Mouse (Mus musculus) heart, embryonic 10.5 days (tissue): ENCODE data around the gene Ngrn. TPM values are rescaled to one million over a fixed set of nuclear protein-coding genes. Genes with fewer than 3 reads are reported as not detected.

ENCODE experiments used
- DNase-seq: peaks from one replicate; pipeline ENCODE4 v3.0.0-alpha.2; 2017; ENCODE audit warnings: low spot score
- H3K27ac ChIP-seq: fragments of 300-500 bp; sonication (generic); 2 replicates; pipeline ENCODE4 v1.5.1; 2016; ENCODE audit warnings: mild to moderate bottlenecking
- H3K27me3 ChIP-seq: fragments of 300-500 bp; sonication (generic); 2 replicates; pipeline ENCODE4 v1.6.1; 2016; ENCODE audit warnings: mild to moderate bottlenecking; ENCODE audit not compliant: poor library complexity, insufficient read depth, severe bottlenecking
- H3K36me3 ChIP-seq: fragments of 300-500 bp; sonication (generic); 2 replicates; pipeline ENCODE4 v1.6.1; 2016; ENCODE audit warnings: mild to moderate bottlenecking, moderate library complexity
- H3K4me1 ChIP-seq: fragments of 300-500 bp; sonication (generic); 2 replicates; pipeline ENCODE4 v1.6.1; 2016; ENCODE audit warnings: mild to moderate bottlenecking
- H3K4me3 ChIP-seq: fragments of 300-500 bp; sonication (generic); 2 replicates; pipeline ENCODE4 v1.5.1; 2016; ENCODE audit warnings: mild to moderate bottlenecking, moderate library complexity
- H3K9me3 ChIP-seq: fragments of 300-500 bp; sonication (generic); 2 replicates; pipeline ENCODE4 v1.6.1; 2016; ENCODE audit warnings: mild to moderate bottlenecking, moderate library complexity
- WGBS: fragments of 180-500 bp; shearing (Covaris S2); methylation state at CpG from one replicate; pipeline ENCODE4 v1.1.7; 2016; 5-methylcytosine and 5-hydroxymethylcytosine counted together
- polyA plus RNA-seq: library from polyadenylated mRNA; unstranded; fragments of >200 nt; fragmentation: Nextera tagmentation; extraction: Ambion mirVana; gene quantifications from 2 replicates; pipeline ENCODE4 v1.2.1, GENCODE M21; 2016

The Ngrn gene
- polyA plus RNA-seq, result 45.7 and 47.2 TPM in 2 replicates

- peak; percentile 95 for DNase-seq
- Histone ChIP-seq H3K4me3 (peak within 1 kb of the TSS; percentile 81), H3K36me3 (peaks cover 21% of the 10 kb centered on the region), H3K27ac (peak within 1 kb of the TSS; percentile 90), H3K9me3 (no peaks in the 10 kb centered on the region), H3K27me3 (peaks cover 35% of the 10 kb centered on the region), H3K4me1 (peaks cover 12% of the 10 kb centered on the region; the same call in 1 of the 2 replicates)
- WGBS, result 26% methylated on average over 40 of the region's 40 CpGs
These were observed at the start of gene Ngrn for GRCm38 (mm10) chr7:80260625-80261371. Ngrn (plus strand) TSS chr7:80261215.

- Histone ChIP-seq H3K27ac (no peak overlapping the region), H3K9me3 (no peaks in the 10 kb centered on the region), H3K27me3 (no peaks in the 10 kb centered on the region), H3K36me3 (peaks cover 47% of the 10 kb centered on the region), H3K4me1 (peaks cover 20% of the 10 kb centered on the region), H3K4me3 (no peak overlapping the region)
- 75% methylated on average over 7 of the region's 7 CpGs for WGBS
- DNase-seq, result no peak
These were observed 47.4 kb upstream of the Ngrn start for GRCm38 (mm10) chr7:80213604-80214003.

GRCm38 (mm10) chr7:80214459-80214858, 46.6 kb upstream of the Ngrn start:
- Histone ChIP-seq H3K36me3 (peaks cover 56% of the 10 kb centered on the region), H3K4me3 (no peak overlapping the region), H3K4me1 (peaks cover 11% of the 10 kb centered on the region), H3K27ac (no peak overlapping the region), H3K27me3 (no peaks in the 10 kb centered on the region), H3K9me3 (no peaks in the 10 kb centered on the region)
- no peak for DNase-seq
- 81% methylated on average over 8 of the region's 8 CpGs for WGBS

GRCm38 (mm10) chr7:80215398-80215797, 45.6 kb upstream of the Ngrn start:
- H3K27me3 ChIP-seq, result no peaks in the 10 kb centered on the region
- H3K9me3 ChIP-seq, result no peaks in the 10 kb centered on the region
- no peak overlapping the region for H3K4me3 ChIP-seq
- H3K4me1 ChIP-seq, result peaks cover 9% of the 10 kb centered on the region; the same call in 1 of the 2 replicates
- H3K27ac ChIP-seq, result peak overlapping the region; percentile 70; the same call in 1 of the 2 replicates
- peak; percentile 85 for DNase-seq
- H3K36me3 ChIP-seq, result peaks cover 65% of the 10 kb centered on the region
- WGBS, result 21% methylated on average over 4 of the region's 4 CpGs

- H3K27ac ChIP-seq, result no peak overlapping the region
- 85% methylated on average over 8 of the region's 8 CpGs for WGBS
- H3K27me3 ChIP-seq, result no peaks in the 10 kb centered on the region
- no peak for DNase-seq
- H3K9me3 ChIP-seq, result no peaks in the 10 kb centered on the region
- H3K4me1 ChIP-seq, result peaks cover 9% of the 10 kb centered on the region; the same call in 1 of the 2 replicates
- H3K4me3 ChIP-seq, result no peak overlapping the region
- peaks cover 77% of the 10 kb centered on the region for H3K36me3 ChIP-seq
These were observed 44.4 kb upstream of the Ngrn start for GRCm38 (mm10) chr7:80216566-80216965.

GRCm38 (mm10) chr7:80218666-80219065, 42.3 kb upstream of the Ngrn start:
- WGBS, result 91% methylated on average over 9 of the region's 9 CpGs
- DNase-seq, result no peak
- peaks cover 3% of the 10 kb centered on the region; the same call in 1 of the 2 replicates for H3K4me1 ChIP-seq
- H3K27ac ChIP-seq, result no peak overlapping the region
- H3K4me3 ChIP-seq, result no peak overlapping the region
- no peaks in the 10 kb centered on the region for H3K9me3 ChIP-seq
- no peaks in the 10 kb centered on the region for H3K27me3 ChIP-seq
- H3K36me3 ChIP-seq, result peaks cover 75% of the 10 kb centered on the region

GRCm38 (mm10) chr7:80220237-80220797, 40.7 kb upstream of the Ngrn start:
- Histone ChIP-seq H3K9me3 (no peaks in the 10 kb centered on the region), H3K27ac (no peak overlapping the region), H3K4me3 (no peak overlapping the region), H3K27me3 (no peaks in the 10 kb centered on the region), H3K4me1 (peaks cover under 1% of the 10 kb centered on the region; the same call in 1 of the 2 replicates), H3K36me3 (peaks cover 87% of the 10 kb centered on the region)
- DNase-seq, result no peak
- 92% methylated on average over 9 of the region's 9 CpGs for WGBS

- Histone ChIP-seq H3K9me3 (no peaks in the 10 kb centered on the region), H3K36me3 (peaks cover 85% of the 10 kb centered on the region), H3K27ac (no peak overlapping the region), H3K4me3 (no peak overlapping the region), H3K4me1 (no peaks in the 10 kb centered on the region), H3K27me3 (no peaks in the 10 kb centered on the region)
- WGBS, result 90% methylated on average over 4 of the region's 4 CpGs
- DNase-seq, result no peak
These were observed 39.8 kb upstream of the Ngrn start for GRCm38 (mm10) chr7:80221179-80221750.

- H3K4me1 ChIP-seq, result peaks cover 12% of the 10 kb centered on the region
- H3K27me3 ChIP-seq, result peaks cover 7% of the 10 kb centered on the region; the same call in 1 of the 2 replicates
- no peak for DNase-seq
- H3K9me3 ChIP-seq, result no peaks in the 10 kb centered on the region
- no peak overlapping the region for H3K27ac ChIP-seq
- WGBS, result 92% methylated on average over 4 of the region's 4 CpGs
- no peak overlapping the region for H3K4me3 ChIP-seq
- peaks cover 53% of the 10 kb centered on the region for H3K36me3 ChIP-seq
These were observed 34.0 kb upstream of the Ngrn start for GRCm38 (mm10) chr7:80227065-80227464.

GRCm38 (mm10) chr7:80230196-80230595, 30.8 kb upstream of the Ngrn start:
- 70% methylated on average over 6 of the region's 6 CpGs for WGBS
- H3K27ac ChIP-seq, result no peak overlapping the region
- no peak overlapping the region for H3K4me3 ChIP-seq
- peaks cover 24% of the 10 kb centered on the region for H3K4me1 ChIP-seq
- H3K27me3 ChIP-seq, result peaks cover 7% of the 10 kb centered on the region; the same call in 1 of the 2 replicates
- DNase-seq, result no peak
- no peaks in the 10 kb centered on the region for H3K9me3 ChIP-seq
- H3K36me3 ChIP-seq, result peaks cover 34% of the 10 kb centered on the region

GRCm38 (mm10) chr7:80231971-80232488, 29.0 kb upstream of the Ngrn start:
- H3K27me3 ChIP-seq, result peaks cover 7% of the 10 kb centered on the region; the same call in 1 of the 2 replicates
- no peak for DNase-seq
- peaks cover 18% of the 10 kb centered on the region for H3K36me3 ChIP-seq
- peaks cover 24% of the 10 kb centered on the region for H3K4me1 ChIP-seq
- peak overlapping the region; percentile 83 for H3K4me3 ChIP-seq
- no peaks in the 10 kb centered on the region for H3K9me3 ChIP-seq
- peak overlapping the region; percentile 73 for H3K27ac ChIP-seq
- under 1% methylated on average over 29 of the region's 29 CpGs for WGBS

- Histone ChIP-seq H3K27ac (peak within 1 kb of the TSS; percentile 73), H3K4me3 (peak within 1 kb of the TSS; percentile 83), H3K9me3 (no peaks in the 10 kb centered on the region), H3K36me3 (peaks cover 15% of the 10 kb centered on the region; the same call in 1 of the 2 replicates), H3K27me3 (peaks cover 7% of the 10 kb centered on the region; the same call in 1 of the 2 replicates), H3K4me1 (peaks cover 24% of the 10 kb centered on the region)
- WGBS, result under 1% methylated on average over 56 of the region's 56 CpGs
- DNase-seq, result peak; percentile 98
These were observed 28.5 kb upstream of the Ngrn start, which contains the start of the genes Cib1 and Gdpgp1 for GRCm38 (mm10) chr7:80232489-80233029. Cib1 (minus strand) TSS chr7:80232813. Gdpgp1 (plus strand) TSS chr7:80232865.
